Mouse (Mus musculus): Measurements from ENCODE around the gene Slc25a4. TPM values are rescaled to one million over a fixed set of nuclear protein-coding genes. Genes with fewer than 3 reads are reported as not detected.

Slc25a4 gene
- polyA plus RNA-seq (2012; rRNA removed) (410 and 427 TPM in 2 replicates), polyA plus RNA-seq (2014; fragmentation: Nextera tagmentation; extraction: Ambion mirVana) (513 and 524 TPM in 2 replicates)

DNA sequence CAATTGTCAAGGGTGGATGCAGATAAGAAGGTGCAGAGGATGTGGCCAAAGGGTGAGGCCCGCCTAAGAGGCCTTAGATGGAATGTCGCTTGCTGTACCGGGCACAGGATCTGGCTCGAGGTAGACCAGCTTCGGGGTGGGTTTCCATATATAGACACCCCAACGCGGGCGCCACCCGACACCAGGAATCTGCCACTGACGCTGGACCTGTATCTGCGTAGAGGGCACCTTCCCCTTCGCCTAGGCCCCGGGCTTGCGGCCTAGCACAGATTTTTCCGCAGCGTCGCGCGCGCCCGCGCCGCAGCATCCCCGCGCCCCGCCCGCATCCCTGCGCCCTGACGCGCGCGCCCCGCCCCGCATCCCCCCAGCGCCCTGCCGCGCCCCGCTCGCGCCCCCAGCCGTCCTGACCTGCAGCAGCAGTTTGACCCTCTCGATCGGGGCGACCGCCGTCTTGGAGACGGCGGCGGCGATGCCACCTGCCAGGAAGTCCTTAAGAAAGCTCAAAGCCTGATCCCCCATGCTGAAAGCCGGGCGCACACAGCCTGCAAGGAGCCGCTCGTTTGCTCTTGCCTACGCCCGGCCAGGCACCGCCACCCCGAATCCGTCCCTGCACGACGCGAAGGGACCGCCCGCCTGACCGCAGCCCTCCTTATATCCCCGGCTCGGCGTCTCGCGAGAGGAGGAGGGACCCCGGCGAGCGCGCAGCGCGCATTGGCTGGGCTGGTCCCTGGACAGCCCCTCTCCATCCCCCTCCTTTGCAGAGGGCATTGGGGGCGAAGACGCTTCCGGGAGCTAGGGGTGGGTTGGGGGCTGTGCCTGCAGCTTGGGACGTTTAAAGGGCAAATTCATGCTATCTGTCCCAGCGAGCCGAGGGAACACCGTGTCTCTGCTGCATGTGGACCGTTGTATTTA, at the start of gene Slc25a4:
TSS of gene Slc25a4 (minus strand) at position 881 of the 912 bp plus-strand sequence.
- ATAC-seq (ENCODE audit: low FRiP score, low read depth) (peak; percentile 99), DNase-seq (ENCODE audit: low spot score) (peak; percentile 93)
- TF ChIP-seq POLR2A (IDR thresholded peaks at IDR 0.05; ENCODE audit: borderline replicate concordance, extremely low read depth, insufficient read depth, insufficient read length): peak; percentile 99
- Histone ChIP-seq H3K4me3 (replicated peaks; ENCODE audit: low read length) (peak within 1 kb of the TSS; percentile 89), H3K36me3 (ENCODE audit: control insufficient read depth, insufficient read depth, low read length) (peaks cover 38% of the 10 kb centered on the region), H3K9ac (ENCODE audit: low read depth, low read length, severe bottlenecking) (peak within 1 kb of the TSS; percentile 94), H3K27ac (replicated peaks; ENCODE audit: low read depth, low read length) (peak within 1 kb of the TSS; percentile 95), H3K27me3 (ENCODE audit: control insufficient read depth, insufficient read depth, low read length) (no peaks in the 10 kb centered on the region), H3K4me2 (replicated peaks; ENCODE audit: low read depth, low read length, severe bottlenecking) (peak within 1 kb of the TSS; percentile 91), H3K4me1 (ENCODE audit: control insufficient read depth, insufficient read depth, low read length) (peaks cover 29% of the 10 kb centered on the region), H3K9me3 (ENCODE audit: control insufficient read depth, low read length) (no peaks in the 10 kb centered on the region)
- WGBS: under 1% methylated on average over 65 of the region's 84 CpGs

GRCm38 (mm10) chr8:46257921-46258682, 47.0 kb upstream of the Slc25a4 start:
- ATAC-seq (ENCODE audit: low FRiP score, low read depth): no peak
- Histone ChIP-seq H3K9ac (ENCODE audit: low read depth, low read length, severe bottlenecking) (no peak overlapping the region), H3K27ac (replicated peaks; ENCODE audit: low read depth, low read length) (no peak overlapping the region), H3K4me1 (ENCODE audit: control insufficient read depth, insufficient read depth, low read length) (no peaks in the 10 kb centered on the region), H3K4me3 (replicated peaks; ENCODE audit: low read length) (no peak overlapping the region), H3K9me3 (ENCODE audit: control insufficient read depth, low read length) (no peaks in the 10 kb centered on the region), H3K27me3 (ENCODE audit: control insufficient read depth, insufficient read depth, low read length) (no peaks in the 10 kb centered on the region), H3K4me2 (replicated peaks; ENCODE audit: low read depth, low read length, severe bottlenecking) (no peak overlapping the region), H3K36me3 (ENCODE audit: control insufficient read depth, insufficient read depth, low read length) (no peaks in the 10 kb centered on the region)
- WGBS: 50% methylated on average over 19 of the region's 19 CpGs
- TF ChIP-seq POLR2A (IDR thresholded peaks at IDR 0.05; ENCODE audit: borderline replicate concordance, extremely low read depth, insufficient read depth, insufficient read length): no peak
- no peak for DNase-seq (ENCODE audit: low spot score)

DNA sequence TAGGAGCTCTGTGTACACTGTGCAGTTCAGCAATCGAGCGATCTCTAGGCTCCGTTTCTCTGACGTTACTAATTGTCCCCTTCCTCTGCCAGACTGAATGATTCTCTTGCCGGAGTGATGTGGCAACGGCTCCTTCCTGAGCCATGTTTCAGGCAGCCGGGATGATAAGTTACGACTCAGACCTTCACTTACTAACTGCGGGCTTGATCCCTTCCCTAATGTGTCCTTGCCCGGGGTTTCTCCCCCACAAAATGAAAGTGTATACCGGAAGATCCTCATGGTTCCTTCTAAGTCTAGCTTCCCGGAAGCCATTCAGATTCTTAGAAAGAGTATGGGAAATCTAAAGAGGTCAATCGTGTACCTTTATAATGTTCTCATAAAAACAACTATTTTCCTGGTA, 41.4 kb upstream of the Slc25a4 start:
- Histone ChIP-seq H3K4me2 (replicated peaks; ENCODE audit: low read depth, low read length, severe bottlenecking) (peak overlapping the region; percentile 30; the same call in 1 of the 2 replicates), H3K4me3 (replicated peaks; ENCODE audit: low read length) (no peak overlapping the region), H3K9me3 (ENCODE audit: control insufficient read depth, low read length) (no peaks in the 10 kb centered on the region), H3K36me3 (ENCODE audit: control insufficient read depth, insufficient read depth, low read length) (no peaks in the 10 kb centered on the region), H3K9ac (ENCODE audit: low read depth, low read length, severe bottlenecking) (no peak overlapping the region), H3K27ac (replicated peaks; ENCODE audit: low read depth, low read length) (no peak overlapping the region), H3K4me1 (ENCODE audit: control insufficient read depth, insufficient read depth, low read length) (0 out of 2 replicates have a peak, but pooled peaks cover 4% of the 10 kb centered on the region), H3K27me3 (ENCODE audit: control insufficient read depth, insufficient read depth, low read length) (no peaks in the 10 kb centered on the region)
- DNase-seq (ENCODE audit: low spot score) (no peak), ATAC-seq (ENCODE audit: low FRiP score, low read depth) (no peak)
- 52% methylated on average over 13 of the region's 13 CpGs for WGBS
- no peak for TF ChIP-seq POLR2A (IDR thresholded peaks at IDR 0.05; ENCODE audit: borderline replicate concordance, extremely low read depth, insufficient read depth, insufficient read length)

DNA sequence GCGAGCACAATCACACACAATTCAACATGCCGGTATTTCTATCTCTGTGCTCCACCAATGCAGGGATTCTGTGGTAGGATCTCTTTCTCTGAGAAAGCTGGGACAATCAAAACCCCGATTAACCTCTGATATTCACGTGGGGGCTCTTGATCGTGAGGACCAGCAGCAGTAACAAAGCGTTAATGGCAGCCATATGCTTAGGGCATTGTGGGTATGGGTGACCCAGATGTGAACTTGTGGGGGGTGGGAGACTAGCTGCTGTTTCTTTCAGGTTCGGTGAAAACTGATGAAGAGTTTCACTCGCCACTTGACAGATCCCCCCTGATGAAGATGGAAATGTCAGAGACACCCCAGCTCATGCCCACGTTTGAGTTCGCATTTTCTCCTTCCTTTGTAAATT, 40.5 kb upstream of the Slc25a4 start:
- H3K36me3 ChIP-seq (ENCODE audit: control insufficient read depth, insufficient read depth, low read length): no peaks in the 10 kb centered on the region
- no peaks in the 10 kb centered on the region for H3K9me3 ChIP-seq (ENCODE audit: control insufficient read depth, low read length)
- WGBS: 39% methylated on average over 10 of the region's 10 CpGs
- no peak for DNase-seq (ENCODE audit: low spot score)
- no peak for TF ChIP-seq POLR2A (IDR thresholded peaks at IDR 0.05; ENCODE audit: borderline replicate concordance, extremely low read depth, insufficient read depth, insufficient read length)
- H3K4me3 ChIP-seq (replicated peaks; ENCODE audit: low read length): no peak overlapping the region
- ATAC-seq (ENCODE audit: low FRiP score, low read depth): no peak
- 0 out of 2 replicates have a peak, but pooled peaks cover 4% of the 10 kb centered on the region for H3K4me1 ChIP-seq (ENCODE audit: control insufficient read depth, insufficient read depth, low read length)
- H3K27me3 ChIP-seq (ENCODE audit: control insufficient read depth, insufficient read depth, low read length): no peaks in the 10 kb centered on the region
- no peak overlapping the region for H3K9ac ChIP-seq (ENCODE audit: low read depth, low read length, severe bottlenecking)
- H3K4me2 ChIP-seq (replicated peaks; ENCODE audit: low read depth, low read length, severe bottlenecking): no peak overlapping the region; the same call in 1 of the 2 replicates
- no peak overlapping the region for H3K27ac ChIP-seq (replicated peaks; ENCODE audit: low read depth, low read length)

DNA sequence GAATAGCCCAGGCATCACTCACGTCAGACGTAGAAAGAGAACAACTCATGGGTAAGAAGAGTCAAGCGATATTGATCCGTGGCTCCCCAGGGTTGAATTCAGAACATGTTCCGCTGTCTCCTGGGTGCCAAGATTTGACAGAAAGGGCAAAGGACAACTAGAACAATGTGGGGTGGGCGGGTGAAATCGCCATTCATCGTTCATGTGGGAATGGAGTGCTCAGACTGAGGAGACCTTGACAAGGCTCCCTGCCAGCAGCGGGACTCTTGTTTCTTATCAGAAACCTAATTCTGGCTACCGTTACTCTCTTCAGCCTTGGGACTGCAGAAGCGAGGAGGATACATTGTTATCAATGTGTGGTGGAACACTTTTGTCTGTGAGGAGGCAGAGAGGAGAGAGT, 35.3 kb upstream of the Slc25a4 start:
- Histone ChIP-seq H3K4me1 (ENCODE audit: control insufficient read depth, insufficient read depth, low read length) (0 out of 2 replicates have a peak, but pooled peaks cover 4% of the 10 kb centered on the region), H3K27ac (replicated peaks; ENCODE audit: low read depth, low read length) (no peak overlapping the region), H3K4me2 (replicated peaks; ENCODE audit: low read depth, low read length, severe bottlenecking) (no peak overlapping the region), H3K27me3 (ENCODE audit: control insufficient read depth, insufficient read depth, low read length) (no peaks in the 10 kb centered on the region), H3K36me3 (ENCODE audit: control insufficient read depth, insufficient read depth, low read length) (no peaks in the 10 kb centered on the region), H3K9me3 (ENCODE audit: control insufficient read depth, low read length) (no peaks in the 10 kb centered on the region), H3K9ac (ENCODE audit: low read depth, low read length, severe bottlenecking) (no peak overlapping the region), H3K4me3 (replicated peaks; ENCODE audit: low read length) (no peak overlapping the region)
- no peak for TF ChIP-seq POLR2A (IDR thresholded peaks at IDR 0.05; ENCODE audit: borderline replicate concordance, extremely low read depth, insufficient read depth, insufficient read length)
- ATAC-seq (ENCODE audit: low FRiP score, low read depth) (no peak), DNase-seq (ENCODE audit: low spot score) (no peak)
- 80% methylated on average over 11 of the region's 11 CpGs for WGBS
